Mouse (Mus musculus) ZHBTc4 (cell line): ENCODE measurements at regions not wholly inside any gene's neighbourhood (a gene's known extent, or its start where the extent isn't known, plus 50 kb on each side); places are given as distances from the start of the nearest gene placed in this dataset.
A peak's percentile ranks its signal among the peaks of the same experiment; 100 is the strongest.

Source experiments
- DNase-seq: peaks from one replicate; pipeline ENCODE4 v3.0.0-alpha.2; 2011; ENCODE audit warnings: low read depth, low spot score

GRCm38 (mm10) chr7:70117930-70118922, 248.3 kb downstream of the Nr2f2 start:
- DNase-seq: no peak

- no peak for DNase-seq
These were observed 257.5 kb downstream of the Nr2f2 start for GRCm38 (mm10) chr7:70109013-70109412.

GRCm38 (mm10) chr7:70105024-70105423, 261.5 kb downstream of the Nr2f2 start:
- DNase-seq: no peak

- DNase-seq: no peak
These were observed 262.0 kb downstream of the Nr2f2 start for GRCm38 (mm10) chr7:70104486-70104885.

GRCm38 (mm10) chr7:70103680-70104079, 262.9 kb downstream of the Nr2f2 start:
- DNase-seq: no peak

GRCm38 (mm10) chr7:70099001-70099400, 267.5 kb downstream of the Nr2f2 start:
- no peak for DNase-seq

- peak; percentile 8 for DNase-seq
These were observed 272.4 kb downstream of the Nr2f2 start for GRCm38 (mm10) chr7:70093916-70094784.

GRCm38 (mm10) chr7:70092089-70092488, 274.4 kb downstream of the Nr2f2 start:
- DNase-seq: no peak

GRCm38 (mm10) chr7:70089121-70089520, 277.4 kb downstream of the Nr2f2 start:
- no peak for DNase-seq

- DNase-seq: no peak
These were observed 296.9 kb downstream of the Nr2f2 start for GRCm38 (mm10) chr7:70069662-70070061.

- no peak for DNase-seq
These were observed 298.5 kb downstream of the Nr2f2 start for GRCm38 (mm10) chr7:70067828-70068719.

- no peak for DNase-seq
These were observed 299.5 kb downstream of the Nr2f2 start for GRCm38 (mm10) chr7:70067071-70067470.

GRCm38 (mm10) chr7:70066448-70066847, 300.1 kb downstream of the Nr2f2 start:
- no peak for DNase-seq

GRCm38 (mm10) chr7:70065471-70066130, 300.9 kb downstream of the Nr2f2 start:
- no peak for DNase-seq

GRCm38 (mm10) chr7:70047415-70047753, 319.2 kb downstream of the Nr2f2 start:
- DNase-seq: no peak

GRCm38 (mm10) chr7:70046691-70047414, 319.7 kb downstream of the Nr2f2 start:
- DNase-seq: no peak

GRCm38 (mm10) chr7:70037011-70037410, 329.5 kb downstream of the Nr2f2 start:
- DNase-seq: no peak

- DNase-seq: no peak
These were observed 333.7 kb downstream of the Nr2f2 start for GRCm38 (mm10) chr7:70032857-70033256.

- DNase-seq: no peak
These were observed 337.2 kb downstream of the Nr2f2 start for GRCm38 (mm10) chr7:70029311-70029710.

GRCm38 (mm10) chr7:70025527-70025926, 341.0 kb downstream of the Nr2f2 start:
- no peak for DNase-seq
